Mouse (Mus musculus): Measurements from ENCODE around the gene Adm.
A peak's percentile ranks its signal among the peaks of the same experiment; 100 is the strongest.
"Not testable (repeated sequence)": the region's sequence is repeated elsewhere in the genome, so short reads cannot be mapped to it uniquely, and the experiment has no call there.

Gene Adm

GRCm38 (mm10) chr7:110627486-110628272 is at the start of gene Adm:
Adm (plus strand) TSS chr7:110627661.
- DNase-seq: peak; percentile 87 to 91

GRCm38 (mm10) chr7:110583705-110584104 is 43.8 kb upstream of the Adm start:
- no peak for DNase-seq

GRCm38 (mm10) chr7:110584159-110584558 is 43.3 kb upstream of the Adm start:
- DNase-seq: no peak

- no peak for DNase-seq
Observed at GRCm38 (mm10) chr7:110585250-110585649, 42.2 kb upstream of the Adm start.

- no peak for DNase-seq
Observed at GRCm38 (mm10) chr7:110587721-110588120, 39.7 kb upstream of the Adm start.

- DNase-seq: not testable (repeated sequence)
Observed at GRCm38 (mm10) chr7:110593991-110594390, 33.5 kb upstream of the Adm start.

- DNase-seq: no peak
Observed at GRCm38 (mm10) chr7:110597141-110597540, 30.3 kb upstream of the Adm start.

GRCm38 (mm10) chr7:110605476-110605875 is 22.0 kb upstream of the Adm start:
- DNase-seq: no peak

- DNase-seq: no peak
Observed at GRCm38 (mm10) chr7:110606906-110607305, 20.6 kb upstream of the Adm start.

- no peak for DNase-seq
Observed at GRCm38 (mm10) chr7:110613381-110614132, 13.9 kb upstream of the Adm start.

- peak; percentile 86 to 92 for DNase-seq
Observed at GRCm38 (mm10) chr7:110614133-110615063, 13.1 kb upstream of the Adm start, which contains the start of gene Sbf2. Sbf2 (minus strand) TSS chr7:110614922.

GRCm38 (mm10) chr7:110615151-110615631 is 12.3 kb upstream of the Adm start:
- peak; percentile 81 to 84 for DNase-seq

GRCm38 (mm10) chr7:110615792-110616191 is 11.7 kb upstream of the Adm start:
- DNase-seq: no peak

- DNase-seq: no peak
Observed at GRCm38 (mm10) chr7:110619086-110619611, 8.3 kb upstream of the Adm start.

- DNase-seq: no peak
Observed at GRCm38 (mm10) chr7:110624067-110624466, 3.4 kb upstream of the Adm start.

GRCm38 (mm10) chr7:110624961-110625360 is 2.5 kb upstream of the Adm start:
- DNase-seq: peak; percentile 83 to 88

- DNase-seq: no peak
Observed at GRCm38 (mm10) chr7:110625489-110625888, 2.0 kb upstream of the Adm start.

GRCm38 (mm10) chr7:110626186-110627098 is 1.0 kb upstream of the Adm start:
- no peak for DNase-seq

- DNase-seq: no peak
Observed at GRCm38 (mm10) chr7:110627099-110627482, 370 bp upstream of the Adm start.

- no peak for DNase-seq
Observed at GRCm38 (mm10) chr7:110628273-110628600, 776 bp downstream of the Adm start.

- DNase-seq: no peak
Observed at GRCm38 (mm10) chr7:110628611-110629354, 1.3 kb downstream of the Adm start.
